1 mouse cellular context compared by ENCODE assay signal in genomic region chr2:118702883-118703761, GRCm38 (mm10).
TF ChIP-seq lines count a peak whose summit lies in the region.

No protein-coding gene starts in this region.

TF ChIP-seq in ES-E14, 5 proteins besides CTCF, POLR2A, EP300 and RAD21:
- TF ChIP-seq ZNF384 (IDR thresholded peaks at IDR 0.05; ENCODE audit: low read depth, low read length), result no peak
- no peak for TF ChIP-seq HCFC1 (IDR thresholded peaks at IDR 0.05; ENCODE audit: borderline replicate concordance, insufficient read depth, low read length)
- no peak for TF ChIP-seq CHD2 (IDR thresholded peaks at IDR 0.05; ENCODE audit: low read depth, low read length)
- TF ChIP-seq MAFK (IDR thresholded peaks at IDR 0.05; ENCODE audit: insufficient read depth, low read depth, low read length), result no peak
- TF ChIP-seq ZC3H11A (IDR thresholded peaks at IDR 0.05; ENCODE audit: borderline replicate concordance, low read depth, low read length), result no peak
TF ChIP-seq in ES-E14: peak in this region for 0.
